Mouse (Mus musculus): ENCODE measurements around the gene Cutal. TPM values are rescaled to one million over a fixed set of nuclear protein-coding genes. Genes with fewer than 3 reads are reported as not detected.

Cutal gene
- total and polyA plus RNA-seq, 3 experiments = not detected

GRCm38 (mm10) chr2:34882757-34883156, 8.6 kb downstream of the Cutal start:
- Histone ChIP-seq H3K79me2 (ENCODE audit: control insufficient read depth, insufficient read depth, low read length, poor library complexity) (no peaks in the 10 kb centered on the region), H3K4me3 (ENCODE audit: control insufficient read depth in 1 of 2, insufficient read depth in 1 of 2, low read depth in 2 of 2, low read length in 2 of 2) (no peak overlapping the region), H3K9ac (ENCODE audit: control insufficient read depth, low read depth, low read length, poor library complexity, severe bottlenecking) (no peak overlapping the region), H3K36me3 (ENCODE audit: control insufficient read depth in 1 of 2, insufficient read depth in 2 of 2, low read length in 2 of 2) (no peaks in the 10 kb centered on the region; a peak in 1 of 4 replicates), H3K27ac (ENCODE audit: control insufficient read depth, low read depth, low read length) (no peak overlapping the region), H3K9me3 (replicated peaks; ENCODE audit: insufficient read depth, low read length) (no peaks in the 10 kb centered on the region), H3K27me3 (ENCODE audit: control insufficient read depth in 1 of 2, insufficient read depth in 2 of 2, low read length in 2 of 2) (peaks cover 13 to 16% of the 10 kb centered on the region in 2 experiments), H3K4me1 (ENCODE audit: control insufficient read depth in 1 of 2, insufficient read depth in 2 of 2, low read length in 2 of 2) (peaks cover 5 to 8% of the 10 kb centered on the region in 2 experiments; a peak in 2 of 4 replicates)
- TF ChIP-seq USF2 (IDR thresholded peaks at IDR 0.05; ENCODE audit: borderline replicate concordance in 1 of 2, insufficient read depth in 1 of 2, low read depth in 1 of 2, low read length in 2 of 2) (no peak), UBTF (IDR thresholded peaks at IDR 0.05; ENCODE audit: borderline replicate concordance, insufficient read depth, low read depth, low read length) (no peak), RAD21 (IDR thresholded peaks at IDR 0.05; ENCODE audit: low read depth, low read length) (no peak), MEF2A (IDR thresholded peaks at IDR 0.05; ENCODE audit: extremely low read depth, insufficient replicate concordance, low read depth, low read length, poor library complexity, severe bottlenecking) (no peak), TBP (IDR thresholded peaks at IDR 0.05; ENCODE audit: low read depth, low read length) (no peak), ZNF384 (IDR thresholded peaks at IDR 0.05; ENCODE audit: low read depth, low read length) (no peak), CHD1 (IDR thresholded peaks at IDR 0.05; ENCODE audit: low read depth, low read length) (no peak), MXI1 (IDR thresholded peaks at IDR 0.05; ENCODE audit: low read depth, low read length) (no peak), MAX (IDR thresholded peaks at IDR 0.05; ENCODE audit: low read length) (no peak), ETS1 (IDR thresholded peaks at IDR 0.05; ENCODE audit: low read depth, low read length) (no peak), ZMIZ1 (IDR thresholded peaks at IDR 0.05; ENCODE audit: low read depth, low read length) (no peak), CTCF (IDR thresholded peaks at IDR 0.05 in 2 of 3, conservative IDR thresholded peaks at IDR 0.05 in 1 of 3; ENCODE audit: control insufficient read depth in 1 of 3, insufficient read depth in 1 of 3, low read depth in 2 of 3, low read length in 3 of 3, poor library complexity in 1 of 3, severe bottlenecking in 1 of 3) (no peak), USF1 (IDR thresholded peaks at IDR 0.05; ENCODE audit: low read depth, low read length) (no peak), ELF1 (IDR thresholded peaks at IDR 0.05; ENCODE audit: low read depth, low read length) (no peak), POLR2AphosphoS2 (IDR thresholded peaks at IDR 0.05; ENCODE audit: low read length) (no peak), TAL1 (IDR thresholded peaks at IDR 0.05; ENCODE audit: low read length) (no peak), SMC3 (IDR thresholded peaks at IDR 0.05; ENCODE audit: low read depth, low read length) (no peak), GABPA (IDR thresholded peaks at IDR 0.05; ENCODE audit: low read depth, low read length) (no peak), KAT2A (conservative IDR thresholded peaks at IDR 0.05; ENCODE audit: low read depth, low read length) (no peak), EP300 (IDR thresholded peaks at IDR 0.05; ENCODE audit: low read depth in 1 of 2, low read length in 2 of 2) (no peak)
- no peak for DNase-seq (ENCODE audit: low read depth, low spot score)

- Histone ChIP-seq H3K36me3 (ENCODE audit: control insufficient read depth in 1 of 2, insufficient read depth in 2 of 2, low read length in 2 of 2) (no peaks in the 10 kb centered on the region; a peak in 1 of 4 replicates), H3K27ac (ENCODE audit: control insufficient read depth, low read depth, low read length) (no peak overlapping the region), H3K79me2 (ENCODE audit: control insufficient read depth, insufficient read depth, low read length, poor library complexity) (no peaks in the 10 kb centered on the region), H3K9ac (ENCODE audit: control insufficient read depth, low read depth, low read length, poor library complexity, severe bottlenecking) (no peak overlapping the region), H3K4me1 (ENCODE audit: control insufficient read depth in 1 of 2, insufficient read depth in 2 of 2, low read length in 2 of 2) (peaks cover 5 to 8% of the 10 kb centered on the region in 2 experiments; a peak in 2 of 4 replicates), H3K9me3 (replicated peaks; ENCODE audit: insufficient read depth, low read length) (no peaks in the 10 kb centered on the region), H3K4me3 (ENCODE audit: control insufficient read depth in 1 of 2, insufficient read depth in 1 of 2, low read depth in 2 of 2, low read length in 2 of 2) (no peak overlapping the region), H3K27me3 (ENCODE audit: control insufficient read depth in 1 of 2, insufficient read depth in 2 of 2, low read length in 2 of 2) (peaks cover 14 to 17% of the 10 kb centered on the region in 2 experiments)
- TF ChIP-seq UBTF (IDR thresholded peaks at IDR 0.05; ENCODE audit: borderline replicate concordance, insufficient read depth, low read depth, low read length) = no peak
- no peak for TF ChIP-seq MYC (IDR thresholded peaks at IDR 0.05; ENCODE audit: low read depth, low read length)
- TF ChIP-seq USF2 (IDR thresholded peaks at IDR 0.05; ENCODE audit: borderline replicate concordance in 1 of 2, insufficient read depth in 1 of 2, low read depth in 1 of 2, low read length in 2 of 2) = no peak
- no peak for TF ChIP-seq SIN3A (IDR thresholded peaks at IDR 0.05; ENCODE audit: low read length)
- no peak for TF ChIP-seq ZC3H11A (IDR thresholded peaks at IDR 0.05; ENCODE audit: low read depth, low read length)
- no peak for TF ChIP-seq POLR2AphosphoS5 (IDR thresholded peaks at IDR 0.05; ENCODE audit: borderline replicate concordance, low read depth, low read length)
- no peak for TF ChIP-seq CHD1 (IDR thresholded peaks at IDR 0.05; ENCODE audit: low read depth, low read length)
- TF ChIP-seq POLR2A (IDR thresholded peaks at IDR 0.05; ENCODE audit: control insufficient read depth in 1 of 2, insufficient read depth in 1 of 2, low read depth in 1 of 2, low read length in 2 of 2, poor library complexity in 1 of 2) = no peak
- TF ChIP-seq RAD21 (IDR thresholded peaks at IDR 0.05; ENCODE audit: low read depth, low read length) = no peak
- no peak for DNase-seq (ENCODE audit: low read depth, low spot score)
Observed at GRCm38 (mm10) chr2:34883190-34883589, 9.0 kb downstream of the Cutal start.

All from MEL (cell line).